ENCODE assay signal across 8 mouse cellular contexts in the genomic region with DNA sequence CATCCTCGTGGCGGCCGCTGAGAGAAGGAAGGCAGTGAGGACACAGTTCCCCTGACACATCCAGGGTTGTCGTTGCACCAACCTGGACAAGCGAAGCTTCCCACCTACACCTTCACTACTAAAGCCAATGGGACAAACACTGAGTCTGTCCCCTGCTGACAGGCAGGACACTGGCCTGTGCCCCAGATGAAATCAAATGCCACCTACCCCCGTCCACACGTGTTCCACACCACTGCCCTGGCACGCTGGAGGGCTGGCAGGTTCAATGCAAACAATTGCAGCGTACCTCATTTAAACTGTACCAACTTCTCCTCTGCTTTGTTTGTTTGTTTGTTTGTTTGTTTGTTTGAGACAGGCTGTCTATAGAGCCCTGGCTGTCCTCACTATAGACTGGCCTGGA. TPM values are rescaled to one million over a fixed set of nuclear protein-coding genes. Genes with fewer than 3 reads are reported as not detected.
A peak's percentile ranks its signal among the peaks of the same experiment; 100 is the strongest.
DNase-seq lines count a peak whose midpoint lies in the region; ATAC-seq and TF ChIP-seq lines count a peak whose summit lies in the region.

No protein-coding gene starts in this region.

- no peak for DNase-seq in kidney, adult 9 months
- no peak for DNase-seq in intestine, embryonic 14.5 days (ENCODE audit: low spot score)
- no peak for DNase-seq in embryo, embryonic 10 days (ENCODE audit: low spot score)
- DNase-seq in thymus, postnatal 25 days = no peak
- DNase-seq in left cerebral cortex, postnatal 14 days (ENCODE audit: low spot score in 2 of 2) = no peak

- no peaks in the 10 kb centered on the region for H3K9me3 ChIP-seq in kidney, embryonic 16.5 days (ENCODE audit: low read length)
- no peaks in the 10 kb centered on the region for H3K9me3 ChIP-seq in embryonic facial prominence, embryonic 13.5 days
- no peaks in the 10 kb centered on the region for H3K9me3 ChIP-seq in intestine, embryonic 14.5 days (ENCODE audit: control insufficient read depth, low read length)

- H3K36me3 ChIP-seq in kidney, embryonic 16.5 days (ENCODE audit: insufficient read depth, low read length) = no peaks in the 10 kb centered on the region; the same call in 1 of the 2 replicates
- H3K36me3 ChIP-seq in embryonic facial prominence, embryonic 13.5 days = no peaks in the 10 kb centered on the region
- peaks cover 7% of the 10 kb centered on the region; the same call in 1 of the 2 replicates for H3K36me3 ChIP-seq in intestine, embryonic 14.5 days (ENCODE audit: control insufficient read depth, insufficient read depth, low read length)
- no peaks in the 10 kb centered on the region for H3K36me3 ChIP-seq in myocyte (ENCODE audit: control insufficient read depth, insufficient read depth)

- TF ChIP-seq POLR2A in myocyte (IDR thresholded peaks at IDR 0.05; ENCODE audit: insufficient read length, low read depth) = no peak

- WGBS in kidney, embryonic 16.5 days = 38% methylated on average over 9 of the region's 9 CpGs
- 77% methylated on average over 9 of the region's 9 CpGs for WGBS in embryonic facial prominence, embryonic 13.5 days
- 73% methylated on average over 9 of the region's 9 CpGs for WGBS in intestine, embryonic 14.5 days

- H3K4me2 ChIP-seq in kidney, embryonic 16.5 days (replicated peaks; ENCODE audit: low read depth, low read length) = peak overlapping the region; percentile 75
- H3K4me2 ChIP-seq in embryonic facial prominence, embryonic 13.5 days = peak overlapping the region; percentile 79
- H3K4me2 ChIP-seq in intestine, embryonic 14.5 days (ENCODE audit: low read length) = peak overlapping the region; percentile 62
- peak overlapping the region; percentile 90 for H3K4me2 ChIP-seq in myocyte (ENCODE audit: low read depth)

- H3K27ac ChIP-seq in kidney, embryonic 16.5 days (ENCODE audit: low read length) = peak overlapping the region; percentile 95
- H3K27ac ChIP-seq in embryonic facial prominence, embryonic 13.5 days = peak overlapping the region; percentile 88
- no peak overlapping the region for H3K27ac ChIP-seq in intestine, embryonic 14.5 days (ENCODE audit: low read depth)

- peak overlapping the region; percentile 94 for H3K9ac ChIP-seq in kidney, embryonic 16.5 days (replicated peaks; ENCODE audit: low read length)
- peak overlapping the region; percentile 86 for H3K9ac ChIP-seq in embryonic facial prominence, embryonic 13.5 days
- H3K9ac ChIP-seq in intestine, embryonic 14.5 days (ENCODE audit: low read length) = peak overlapping the region; percentile 22; the same call in 1 of the 2 replicates

- intact Hi-C loops in left cerebral cortex, postnatal 14 days (cut with DNase I) = no loop called here

- H3K4me1 ChIP-seq in kidney, embryonic 16.5 days (ENCODE audit: insufficient read depth, low read length) = peaks cover 57% of the 10 kb centered on the region
- peaks cover 57% of the 10 kb centered on the region for H3K4me1 ChIP-seq in embryonic facial prominence, embryonic 13.5 days
- peaks cover 53% of the 10 kb centered on the region for H3K4me1 ChIP-seq in intestine, embryonic 14.5 days (replicated peaks; ENCODE audit: control insufficient read depth, insufficient read depth, low read length)

- no peak for ATAC-seq in kidney, embryonic 16.5 days (ENCODE audit: low FRiP score, low TSS enrichment)
- no peak for ATAC-seq in embryonic facial prominence, embryonic 13.5 days (ENCODE audit: insufficient number of reproducible peaks, insufficient read depth, low FRiP score, low TSS enrichment, low read depth)
- no peak for ATAC-seq in intestine, embryonic 14.5 days (replicated peaks; ENCODE audit: low FRiP score, low TSS enrichment, low read depth)

- peak overlapping the region; percentile 71 for H3K4me3 ChIP-seq in kidney, embryonic 16.5 days (ENCODE audit: low read length)
- peak overlapping the region; percentile 74 for H3K4me3 ChIP-seq in embryonic facial prominence, embryonic 13.5 days
- peak overlapping the region; percentile 97 for H3K4me3 ChIP-seq in intestine, embryonic 14.5 days (ENCODE audit: low read depth, low read length)
- H3K4me3 ChIP-seq in myocyte = peak overlapping the region; percentile 88

- no peaks in the 10 kb centered on the region for H3K27me3 ChIP-seq in kidney, embryonic 16.5 days (ENCODE audit: insufficient read depth, low read length)
- no peaks in the 10 kb centered on the region for H3K27me3 ChIP-seq in embryonic facial prominence, embryonic 13.5 days
- no peaks in the 10 kb centered on the region for H3K27me3 ChIP-seq in intestine, embryonic 14.5 days (replicated peaks; ENCODE audit: control insufficient read depth, insufficient read depth, low read length)
- no peaks in the 10 kb centered on the region for H3K27me3 ChIP-seq in myocyte (ENCODE audit: control insufficient read depth, insufficient read depth, insufficient read length)

- peak overlapping the region; percentile 63 for H3ac ChIP-seq in myocyte (ENCODE audit: control insufficient read depth, insufficient read length)

- H3K79me2 ChIP-seq in myocyte (ENCODE audit: control insufficient read depth, insufficient read depth) = peaks cover 76% of the 10 kb centered on the region

TF ChIP-seq in myocyte, 11 proteins besides CTCF, POLR2A, EP300 and RAD21:
- TF ChIP-seq TCF3 (IDR thresholded peaks at IDR 0.05; ENCODE audit: insufficient read length, low read depth) = no peak
- no peak for TF ChIP-seq MYOG (IDR thresholded peaks at IDR 0.05; ENCODE audit: control insufficient read depth in 1 of 3, insufficient read depth in 1 of 3, insufficient read length in 2 of 3, low read depth in 2 of 3)
- no peak for TF ChIP-seq USF1 (IDR thresholded peaks at IDR 0.05; ENCODE audit: low read depth)
- no peak for TF ChIP-seq CEBPB (IDR thresholded peaks at IDR 0.05; ENCODE audit: insufficient read depth, poor library complexity, severe bottlenecking)
- TF ChIP-seq E2F4 (IDR thresholded peaks at IDR 0.05; ENCODE audit: insufficient read depth) = no peak
- TF ChIP-seq SRF (IDR thresholded peaks at IDR 0.05; ENCODE audit: control insufficient read depth, insufficient read length, low read depth) = no peak
- TF ChIP-seq TCF12 (IDR thresholded peaks at IDR 0.05; ENCODE audit: insufficient read depth, poor library complexity, severe bottlenecking) = no peak
- TF ChIP-seq REST (IDR thresholded peaks at IDR 0.05; ENCODE audit: insufficient read depth, insufficient read length) = no peak
- no peak for TF ChIP-seq POLR2AphosphoS2 (IDR thresholded peaks at IDR 0.05; ENCODE audit: insufficient read length, low read depth)
- no peak for TF ChIP-seq MYOD1 (IDR thresholded peaks at IDR 0.05; ENCODE audit: control insufficient read depth in 1 of 3, insufficient read length in 2 of 3, low read depth in 2 of 3)
- TF ChIP-seq MAX (IDR thresholded peaks at IDR 0.05; ENCODE audit: low read depth) = no peak

RNA-seq across cellular contexts. Expression of a gene that starts 50.8 kb away (rescaled TPM):
- polyA plus RNA-seq in kidney, embryonic 16.5 days (2015; fragmentation: Nextera tagmentation; extraction: Ambion mirVana) = 114 and 123 TPM in 2 replicates
- 148 TPM in 2 replicates for polyA plus RNA-seq in embryonic facial prominence, embryonic 13.5 days (2015; fragmentation: Nextera tagmentation; extraction: Ambion mirVana)
- 72.0 and 82.9 TPM in 2 replicates for polyA plus RNA-seq in intestine, embryonic 14.5 days (2014; fragmentation: Nextera tagmentation; extraction: Ambion mirVana)
- 21.1 TPM for polyA plus RNA-seq in myocyte (2012; fragmentation: generic; extraction: Trizol)
- 10 to 100 TPM; 48.0 to 53.4 TPM for total RNA-seq in left cerebral cortex, postnatal 14 days (2021)

Comparison
In these comparisons a context has a peak if more than half of its experiments do, and no peak if none do; other contexts are left out.
1. H3K9ac ChIP-seq: peak in every context shown above with its lines; median percentile 94 in kidney, embryonic 16.5 days; 86 in embryonic facial prominence, embryonic 13.5 days; 22 in intestine, embryonic 14.5 days.